Comparison of ENCODE assay signal across 34 mouse cellular contexts in the genomic region with DNA sequence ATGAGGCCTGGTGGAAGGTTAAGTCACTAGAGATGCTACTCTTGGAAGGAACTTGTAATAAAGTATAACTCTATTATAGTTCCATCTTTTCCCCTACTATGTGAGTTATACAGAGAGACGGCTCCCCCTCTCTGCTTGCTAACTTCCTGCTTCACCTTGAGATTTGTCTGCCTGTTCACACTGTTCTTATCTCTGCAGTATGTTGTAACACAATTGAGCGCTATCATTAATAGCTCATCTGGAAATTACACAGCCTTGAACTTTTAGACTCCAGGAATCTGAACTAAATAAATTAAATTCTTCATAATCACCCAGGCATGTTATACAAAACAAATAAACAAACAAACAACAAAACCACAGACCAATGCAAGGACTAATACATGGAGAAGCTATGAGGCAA. TPM values are rescaled to one million over a fixed set of nuclear protein-coding genes. Genes with fewer than 3 reads are reported as not detected.
"Had no signal": no experiment of that assay in that cellular context is flagged by ENCODE, and none has a peak within 500 bp of the region (broad histone marks: within the 10 kb centered on the region; RNA-seq: fewer than 3 reads in every experiment).

No protein-coding gene starts in this region.

- H3K4me1 ChIP-seq: embryonic facial prominence, embryonic 10.5 days; embryonic facial prominence, embryonic 12.5 days; embryonic facial prominence, embryonic 13.5 days; embryonic facial prominence, embryonic 15.5 days; forebrain, embryonic 10.5 days; forebrain, embryonic 12.5 days; forebrain, embryonic 13.5 days; forebrain, embryonic 15.5 days had no signal

- H3K9ac ChIP-seq: embryonic facial prominence, embryonic 12.5 days; embryonic facial prominence, embryonic 13.5 days; embryonic facial prominence, embryonic 15.5 days; forebrain, embryonic 12.5 days; forebrain, embryonic 13.5 days; forebrain, embryonic 15.5 days; forebrain, postnatal 0 days had no signal

- H3K36me3 ChIP-seq: embryonic facial prominence, embryonic 10.5 days; embryonic facial prominence, embryonic 12.5 days; embryonic facial prominence, embryonic 13.5 days; embryonic facial prominence, embryonic 15.5 days; forebrain, embryonic 10.5 days; forebrain, embryonic 12.5 days; forebrain, embryonic 15.5 days had no signal

- H3K9me3 ChIP-seq: embryonic facial prominence, embryonic 10.5 days; embryonic facial prominence, embryonic 12.5 days; embryonic facial prominence, embryonic 13.5 days; embryonic facial prominence, embryonic 15.5 days; forebrain, embryonic 10.5 days; forebrain, embryonic 12.5 days; forebrain, embryonic 13.5 days; forebrain, embryonic 15.5 days had no signal

- DNase-seq: cerebellum, adult 2 months; cerebellum, adult 8-10 months; cerebellum, adult 9-10 months; cerebellum, adult 9-11 months; cerebellum, postnatal 10 days; cerebellum, postnatal 14 days; cerebellum, postnatal 25 days; cerebellum, postnatal 36 days; embryo, embryonic 11 days; forebrain, postnatal 0 days; gastrocnemius, adult 2 months; gastrocnemius, postnatal 10 days; gastrocnemius, postnatal 14 days; gastrocnemius, postnatal 25 days; gastrocnemius, postnatal 36 days; heart, adult 11 months; heart, adult 18-20 months had no signal

- H3K27me3 ChIP-seq: embryonic facial prominence, embryonic 12.5 days; embryonic facial prominence, embryonic 13.5 days; embryonic facial prominence, embryonic 15.5 days; forebrain, embryonic 12.5 days; forebrain, embryonic 13.5 days; forebrain, embryonic 15.5 days had no signal

- H3K4me3 ChIP-seq: embryonic facial prominence, embryonic 10.5 days; embryonic facial prominence, embryonic 12.5 days; embryonic facial prominence, embryonic 13.5 days; embryonic facial prominence, embryonic 15.5 days; erythroblast, embryonic 14.5 days; forebrain, embryonic 10.5 days; forebrain, embryonic 12.5 days; forebrain, embryonic 13.5 days; forebrain, embryonic 15.5 days; gastrocnemius, adult 2 months had no signal

- H3K4me2 ChIP-seq: embryonic facial prominence, embryonic 12.5 days; embryonic facial prominence, embryonic 13.5 days; embryonic facial prominence, embryonic 15.5 days; forebrain, embryonic 12.5 days; forebrain, embryonic 13.5 days; forebrain, embryonic 15.5 days had no signal

- ATAC-seq: forebrain, embryonic 13.5 days; forebrain, embryonic 14.5 days; forebrain, embryonic 15.5 days; forebrain, embryonic 16.5 days; forebrain, postnatal 0 days had no signal

- H3K27ac ChIP-seq: embryonic facial prominence, embryonic 10.5 days; embryonic facial prominence, embryonic 12.5 days; embryonic facial prominence, embryonic 13.5 days; embryonic facial prominence, embryonic 15.5 days; forebrain, embryonic 10.5 days; forebrain, embryonic 12.5 days; forebrain, embryonic 13.5 days; forebrain, embryonic 15.5 days; gastrocnemius, adult 2 months had no signal

RNA-seq across cellular contexts. Expression of gene Ces1e, which starts 16.6 kb away (rescaled TPM):
- total RNA-seq: common myeloid progenitor, adult 5-6 weeks; forebrain, postnatal 0 days; granulocyte monocyte progenitor cell, adult 5-6 weeks had no signal
- polyA plus RNA-seq: cerebellum, adult 2 months; cortical plate, adult 2 months; embryonic facial prominence, embryonic 10.5 days; embryonic facial prominence, embryonic 11.5 days; embryonic facial prominence, embryonic 12.5 days; embryonic facial prominence, embryonic 13.5 days; erythroblast, embryonic 14.5 days; forebrain, embryonic 10.5 days; forebrain, embryonic 11.5 days; forebrain, embryonic 12.5 days; forebrain, embryonic 13.5 days; forebrain, embryonic 14.5 days; forebrain, embryonic 15.5 days; forebrain, embryonic 16.5 days; forebrain, postnatal 0 days; frontal cortex, adult 2 months had no signal

RNA-seq across cellular contexts. Expression of gene Ces1f, which starts 33.5 kb away (rescaled TPM):
- total RNA-seq: common myeloid progenitor, adult 5-6 weeks; forebrain, postnatal 0 days; gastrocnemius, postnatal 10 days; gastrocnemius, postnatal 14 days; granulocyte monocyte progenitor cell, adult 5-6 weeks had no signal
- polyA plus RNA-seq: cerebellum, adult 2 months; cortical plate, adult 2 months; embryonic facial prominence, embryonic 10.5 days; embryonic facial prominence, embryonic 11.5 days; embryonic facial prominence, embryonic 12.5 days; embryonic facial prominence, embryonic 13.5 days; embryonic facial prominence, embryonic 15.5 days; erythroblast, embryonic 14.5 days; forebrain, embryonic 10.5 days; forebrain, embryonic 11.5 days; forebrain, embryonic 12.5 days; forebrain, embryonic 13.5 days; forebrain, embryonic 14.5 days; forebrain, embryonic 15.5 days; forebrain, embryonic 16.5 days; forebrain, postnatal 0 days had no signal

RNA-seq across cellular contexts. Expression of gene Ces1d, which starts 48.4 kb away (rescaled TPM):
- total RNA-seq: common myeloid progenitor, adult 5-6 weeks; forebrain, postnatal 0 days had no signal
- polyA plus RNA-seq: cerebellum, adult 2 months; erythroblast, embryonic 14.5 days; forebrain, embryonic 14.5 days; forebrain, embryonic 15.5 days had no signal
